Mouse (Mus musculus) heart, postnatal 0 days (tissue): ENCODE data around the gene Hdac2. TPM values are rescaled to one million over a fixed set of nuclear protein-coding genes. Genes with fewer than 3 reads are reported as not detected.

Source experiments
- ATAC-seq: fragments of 200-750 bp; cut with Nextera tagmentation; 2 replicates; pipeline ENCODE4 v1.8.0; 2017; ENCODE audit warnings: low read depth, moderate number of reproducible peaks, moderate library complexity; ENCODE audit not compliant: insufficient read depth
- DNase-seq: peaks from one replicate; pipeline ENCODE4 v3.0.0-alpha.2; 2016; ENCODE audit warnings: low spot score
- H3K27ac ChIP-seq: fragments of 300-500 bp; sonication (generic); 2 replicates; pipeline ENCODE4 v1.5.1; 2014; ENCODE audit warnings: low read depth, mild to moderate bottlenecking
- H3K27me3 ChIP-seq: fragments of 300-500 bp; sonication (generic); 2 replicates; pipeline ENCODE4 v1.6.1; 2014; ENCODE audit warnings: low read length, mixed read lengths; ENCODE audit not compliant: control insufficient read depth, insufficient read depth
- H3K36me3 ChIP-seq: fragments of 300-500 bp; sonication (generic); replicated peaks from 2 replicates; pipeline ENCODE4 v1.6.1; 2014; ENCODE audit warnings: low read length, mixed read lengths; ENCODE audit not compliant: control insufficient read depth, insufficient read depth
- H3K4me1 ChIP-seq: fragments of 300-500 bp; sonication (generic); 2 replicates; pipeline ENCODE4 v1.6.1; 2014; ENCODE audit warnings: antibody characterized with exemption; ENCODE audit not compliant: control insufficient read depth, insufficient read depth
- H3K4me2 ChIP-seq: fragments of 300-500 bp; sonication (generic); 2 replicates; pipeline ENCODE4 v1.6.1; 2014; ENCODE audit warnings: low read depth, mild to moderate bottlenecking, low read length, moderate library complexity
- H3K4me3 ChIP-seq: fragments of 300-500 bp; sonication (generic); 2 replicates; pipeline ENCODE4 v1.5.1; 2014; ENCODE audit warnings: low read depth, low read length
- H3K9ac ChIP-seq: fragments of 300-500 bp; sonication (generic); replicated peaks from 2 replicates; pipeline ENCODE4 v1.6.1; 2014; ENCODE audit warnings: low read depth, low read length, mixed read lengths
- H3K9me3 ChIP-seq: fragments of 300-500 bp; sonication (generic); replicated peaks from 2 replicates; pipeline ENCODE4 v1.6.1; 2016; ENCODE audit warnings: low read length; ENCODE audit not compliant: control insufficient read depth
- CTCF ChIP-seq: IDR thresholded peaks from 2 replicates; pipeline ENCODE4 v1.5.1; 2016; ENCODE audit warnings: antibody characterized with exemption, control low read depth, low read depth
- EP300 ChIP-seq: IDR thresholded peaks from 2 replicates; pipeline ENCODE4 v1.6.1; 2016; ENCODE audit warnings: antibody characterized with exemption, low read depth
- WGBS: fragments of 180-500 bp; shearing (Covaris S2); extraction: QIAGEN DNeasy Blood & Tissue Kit; methylation state at CpG from one replicate; pipeline ENCODE4 v1.1.7; 2014; 5-methylcytosine and 5-hydroxymethylcytosine counted together
- polyA plus RNA-seq: library from polyadenylated mRNA; unstranded; fragments of >200 nt; fragmentation: Nextera tagmentation; extraction: Ambion mirVana; gene quantifications from 2 replicates; pipeline ENCODE4 v1.2.1, GENCODE M21; 2015
- total RNA-seq: library from RNA; depleted of rRNA; stranded (reverse); fragments of >200 nt; gene quantifications from 2 replicates; pipeline ENCODE4 v1.2.3, GENCODE M21; 2014; ENCODE audit warnings: low replicate concordance

The Hdac2 gene
- total and polyA plus RNA-seq, 2 experiments from 2014 or later: 72.4 to 108 TPM

- Histone ChIP-seq H3K4me2 (no peak overlapping the region), H3K4me1 (no peaks in the 10 kb centered on the region), H3K4me3 (no peak overlapping the region), H3K27ac (no peak overlapping the region), H3K27me3 (no peaks in the 10 kb centered on the region), H3K9me3 (no peaks in the 10 kb centered on the region), H3K36me3 (no peaks in the 10 kb centered on the region), H3K9ac (no peak overlapping the region)
- no peak for TF ChIP-seq CTCF
- no peak for TF ChIP-seq EP300
- ATAC-seq (no peak), DNase-seq (no peak)
- 87% methylated on average over 1 of the region's 1 CpGs for WGBS
These were observed 14.7 kb upstream of the Hdac2 start for GRCm38 (mm10) chr10:36959563-36960110.

- no peak for TF ChIP-seq CTCF
- no peak for TF ChIP-seq EP300
- H3K4me2 ChIP-seq: no peak overlapping the region
- H3K36me3 ChIP-seq: no peaks in the 10 kb centered on the region
- DNase-seq (no peak), ATAC-seq (no peak)
- no peak overlapping the region for H3K27ac ChIP-seq
- H3K4me3 ChIP-seq: no peak overlapping the region
- no peaks in the 10 kb centered on the region for H3K4me1 ChIP-seq
- WGBS: 39% methylated on average over 2 of the region's 2 CpGs
- no peak overlapping the region for H3K9ac ChIP-seq
- H3K27me3 ChIP-seq: no peaks in the 10 kb centered on the region
- H3K9me3 ChIP-seq: no peaks in the 10 kb centered on the region
These were observed 9.9 kb upstream of the Hdac2 start for GRCm38 (mm10) chr10:36964406-36964805.

GRCm38 (mm10) chr10:36974676-36975520 lies 554 bp downstream of the Hdac2 start:
- no peaks in the 10 kb centered on the region for H3K27me3 ChIP-seq
- peak overlapping the region; percentile 90 for H3K4me3 ChIP-seq
- H3K27ac ChIP-seq: peak overlapping the region; percentile 99
- ATAC-seq (peak; percentile 78), DNase-seq (peak; percentile 53)
- H3K36me3 ChIP-seq: no peaks in the 10 kb centered on the region
- no peaks in the 10 kb centered on the region for H3K9me3 ChIP-seq
- under 1% methylated on average over 63 of the region's 63 CpGs for WGBS
- H3K4me2 ChIP-seq: peak overlapping the region; percentile 80
- H3K9ac ChIP-seq: peak overlapping the region; percentile 91
- TF ChIP-seq EP300: no peak
- no peak for TF ChIP-seq CTCF
- peaks cover 15% of the 10 kb centered on the region; the same call in 1 of the 2 replicates for H3K4me1 ChIP-seq

GRCm38 (mm10) chr10:36981866-36982265 lies 7.5 kb downstream of the Hdac2 start:
- Histone ChIP-seq H3K27ac (no peak overlapping the region), H3K4me1 (peaks cover 8% of the 10 kb centered on the region; the same call in 1 of the 2 replicates), H3K36me3 (peaks cover 9% of the 10 kb centered on the region), H3K9ac (no peak overlapping the region), H3K4me3 (no peak overlapping the region), H3K4me2 (no peak overlapping the region), H3K9me3 (0 out of 2 replicates have a peak, but pooled peaks cover 7% of the 10 kb centered on the region), H3K27me3 (no peaks in the 10 kb centered on the region)
- no peak for ATAC-seq
- TF ChIP-seq CTCF: no peak
- TF ChIP-seq EP300: no peak
- WGBS: 92% methylated on average over 4 of the region's 4 CpGs
- DNase-seq: no peak

- H3K9me3 ChIP-seq: no peaks in the 10 kb centered on the region
- H3K4me1 ChIP-seq: no peaks in the 10 kb centered on the region
- no peak for TF ChIP-seq CTCF
- TF ChIP-seq EP300: no peak
- peaks cover 77% of the 10 kb centered on the region for H3K36me3 ChIP-seq
- H3K4me3 ChIP-seq: no peak overlapping the region
- H3K27ac ChIP-seq: no peak overlapping the region
- no peak for DNase-seq
- ATAC-seq: no peak
- 98% methylated on average over 2 of the region's 2 CpGs for WGBS
- no peak overlapping the region for H3K9ac ChIP-seq
- no peak overlapping the region for H3K4me2 ChIP-seq
- no peaks in the 10 kb centered on the region for H3K27me3 ChIP-seq
These were observed 17.8 kb downstream of the Hdac2 start for GRCm38 (mm10) chr10:36992149-36992548.
